Mouse (Mus musculus) embryonic fibroblast, embryonic 13.5 days (primary cell): ENCODE data around the gene Clic4.

Experiments used
- CTCF ChIP-seq: IDR thresholded peaks from 2 replicates; pipeline ENCODE4 v1.5.1; 2011; ENCODE audit warnings: mild to moderate bottlenecking, control low read depth, low read length, moderate library complexity, borderline replicate concordance; ENCODE audit not compliant: insufficient read depth
- POLR2A ChIP-seq: IDR thresholded peaks from 2 replicates; pipeline ENCODE4 v1.6.1; 2011; ENCODE audit warnings: low read depth, mild to moderate bottlenecking, control low read depth, low read length, moderate library complexity

GRCm38 (mm10) chr4:135297931-135298546 lies 25.4 kb upstream of the Clic4 start:
- TF ChIP-seq POLR2A (no peak), CTCF (no peak)
